Mouse (Mus musculus) spleen, postnatal 14 days (tissue): ENCODE measurements around the gene Noxo1.
"Not testable (repeated sequence)": the region's sequence is repeated elsewhere in the genome, so short reads cannot be mapped to it uniquely, and the experiment has no call there.

Source experiments
- DNase-seq, 2 experiments: peaks; one replicate each; pipeline ENCODE4 v3.0.0; 2021 to 2022; ENCODE audit warnings: low spot score in 2 of 2

Gene Noxo1

GRCm38 (mm10) chr17:24696011-24696697, at the start of gene Noxo1, which contains the start of gene Gfer:
Gene Noxo1, plus strand, starts transcription at chr17:24696234.
Gene Gfer, minus strand, starts transcription at chr17:24696156.
- peak; percentile 77 to 84 for DNase-seq

GRCm38 (mm10) chr17:24646381-24646780, 49.7 kb upstream of the Noxo1 start:
- no peak for DNase-seq

GRCm38 (mm10) chr17:24647493-24647892, 48.5 kb upstream of the Noxo1 start:
- DNase-seq: no peak

GRCm38 (mm10) chr17:24648731-24649377, 47.2 kb upstream of the Noxo1 start:
- DNase-seq: no peak

GRCm38 (mm10) chr17:24649581-24650069, 46.4 kb upstream of the Noxo1 start:
- DNase-seq: no peak

- DNase-seq: no peak
Measured at GRCm38 (mm10) chr17:24650070-24650616, 45.9 kb upstream of the Noxo1 start, which contains the start of gene Slc9a3r2. Gene Slc9a3r2, minus strand, starts transcription at chr17:24650327.

GRCm38 (mm10) chr17:24650766-24651165, 45.3 kb upstream of the Noxo1 start:
- no peak for DNase-seq

- DNase-seq: no peak
Measured at GRCm38 (mm10) chr17:24651835-24652234, 44.2 kb upstream of the Noxo1 start.

GRCm38 (mm10) chr17:24653967-24654710, 41.9 kb upstream of the Noxo1 start:
- DNase-seq: peak; percentile 45 to 68

- no peak for DNase-seq
Measured at GRCm38 (mm10) chr17:24654969-24655368, 41.1 kb upstream of the Noxo1 start.

GRCm38 (mm10) chr17:24658017-24658758, 37.8 kb upstream of the Noxo1 start, which contains the start of gene Npw:
Gene Npw, minus strand, starts transcription at chr17:24658457.
- DNase-seq: no peak

- not testable (repeated sequence) for DNase-seq
Measured at GRCm38 (mm10) chr17:24667011-24667410, 29.0 kb upstream of the Noxo1 start.

GRCm38 (mm10) chr17:24667416-24667815, 28.6 kb upstream of the Noxo1 start:
- peak in 1 of 2 experiments; percentile 46 for DNase-seq

GRCm38 (mm10) chr17:24669214-24669544, 26.9 kb upstream of the Noxo1 start:
- DNase-seq: not testable (repeated sequence)

- DNase-seq: peak; percentile 90 to 97
Measured at GRCm38 (mm10) chr17:24669545-24670245, 26.3 kb upstream of the Noxo1 start, which contains the start of gene Zfp598. Gene Zfp598, plus strand, starts transcription at chr17:24669687.

GRCm38 (mm10) chr17:24670246-24670844, 25.7 kb upstream of the Noxo1 start:
- DNase-seq: no peak

GRCm38 (mm10) chr17:24671346-24671745, 24.7 kb upstream of the Noxo1 start:
- no peak for DNase-seq

- DNase-seq: no peak
Measured at GRCm38 (mm10) chr17:24672141-24672540, 23.9 kb upstream of the Noxo1 start.

- no peak for DNase-seq
Measured at GRCm38 (mm10) chr17:24674277-24674676, 21.8 kb upstream of the Noxo1 start.

GRCm38 (mm10) chr17:24676187-24676586, 19.8 kb upstream of the Noxo1 start:
- peak; percentile 45 to 75 for DNase-seq
